Comparison of ENCODE assay signal across 25 mouse cellular contexts in genomic region chr11:96658420-96658819, GRCm38 (mm10).
"Had no signal": no experiment of that assay in that cellular context is flagged by ENCODE, and none has a peak within 500 bp of the region (broad histone marks: within the 10 kb centered on the region; RNA-seq: fewer than 3 reads in every experiment).

No protein-coding gene starts in this region.

- H3K9ac ChIP-seq: forebrain, postnatal 0 days; heart, embryonic 13.5 days; heart, embryonic 15.5 days; hindbrain, embryonic 13.5 days; hindbrain, embryonic 15.5 days; kidney, embryonic 15.5 days; limb, embryonic 13.5 days had no signal

- H3K9me3 ChIP-seq: heart, embryonic 13.5 days; heart, embryonic 15.5 days; hindbrain, embryonic 13.5 days; hindbrain, embryonic 15.5 days; kidney, embryonic 15.5 days; limb, embryonic 13.5 days had no signal

- ATAC-seq: forebrain, postnatal 0 days; hindbrain, postnatal 0 days; intestine, embryonic 16.5 days had no signal

- H3K4me2 ChIP-seq: heart, embryonic 11.5 days; heart, embryonic 13.5 days; heart, embryonic 15.5 days; hindbrain, embryonic 13.5 days; hindbrain, embryonic 15.5 days; kidney, embryonic 15.5 days; limb, embryonic 13.5 days had no signal

- H3K4me3 ChIP-seq: heart, adult 2 months; heart, embryonic 13.5 days; heart, embryonic 15.5 days; hindbrain, embryonic 13.5 days; hindbrain, embryonic 15.5 days; kidney, embryonic 15.5 days; limb, embryonic 13.5 days had no signal

- H3K4me1 ChIP-seq: heart, embryonic 13.5 days; heart, embryonic 15.5 days; hindbrain, embryonic 15.5 days; kidney, embryonic 15.5 days; limb, embryonic 13.5 days had no signal

- H3K36me3 ChIP-seq: heart, embryonic 13.5 days; heart, embryonic 15.5 days; hindbrain, embryonic 13.5 days; hindbrain, embryonic 15.5 days; kidney, embryonic 15.5 days; limb, embryonic 13.5 days had no signal

- DNase-seq: forebrain, postnatal 0 days; gastrocnemius, postnatal 14 days; gastrocnemius, postnatal 36 days; heart, adult 11 months; heart, adult 2 months; heart, postnatal 14 days; heart, postnatal 36 days; kidney, adult 11 months; kidney, adult 2 months; kidney, adult 9 months; kidney, postnatal 14 days; kidney, postnatal 36 days; layer of hippocampus, adult 9-11 months; layer of hippocampus, postnatal 36 days; left cerebral cortex, postnatal 4 days had no signal

- H3K27ac ChIP-seq: heart, adult 2 months; heart, embryonic 13.5 days; heart, embryonic 15.5 days; hindbrain, embryonic 15.5 days; hindbrain, postnatal 0 days; kidney, embryonic 15.5 days; kidney, postnatal 0 days; limb, embryonic 13.5 days had no signal

- H3K27me3 ChIP-seq: hindbrain, embryonic 13.5 days; hindbrain, embryonic 15.5 days had no signal
